Mouse (Mus musculus): ENCODE data around the gene Prkce. TPM values are rescaled to one million over a fixed set of nuclear protein-coding genes. Genes with fewer than 3 reads are reported as not detected.

Prkce gene
- total and polyA plus RNA-seq, 2 experiments from 2014 or later: 8.1 to 12.6 TPM

- 59% methylated on average over 6 of the region's 6 CpGs for WGBS
- TF ChIP-seq CTCF (IDR thresholded peaks at IDR 0.05; ENCODE audit: low read depth): no peak
- no peak for TF ChIP-seq EP300 (IDR thresholded peaks at IDR 0.05; ENCODE audit: low read depth)
Observed at GRCm38 (mm10) chr17:86494895-86495294, 327.3 kb downstream of the Prkce start.

GRCm38 (mm10) chr17:86496123-86496771 is 328.7 kb downstream of the Prkce start:
- Histone ChIP-seq H3K36me3 (replicated peaks; ENCODE audit: control insufficient read depth, insufficient read depth, low read length) (peaks cover 10% of the 10 kb centered on the region), H3K9me3 (replicated peaks; ENCODE audit: control insufficient read depth, low read length) (no peaks in the 10 kb centered on the region), H3K27me3 (ENCODE audit: control insufficient read depth, insufficient read depth, low read length) (no peaks in the 10 kb centered on the region), H3K27ac (ENCODE audit: low read depth) (no peak overlapping the region), H3K9ac (replicated peaks; ENCODE audit: low read depth, low read length) (no peak overlapping the region), H3K4me3 (ENCODE audit: low read depth, low read length) (no peak overlapping the region), H3K4me1 (ENCODE audit: control insufficient read depth, insufficient read depth) (0 out of 2 replicates have a peak, but pooled peaks cover 4% of the 10 kb centered on the region), H3K4me2 (ENCODE audit: low read depth, low read length) (no peak overlapping the region)
- TF ChIP-seq CTCF (IDR thresholded peaks at IDR 0.05; ENCODE audit: low read depth): peak; percentile 78
- no peak for TF ChIP-seq EP300 (IDR thresholded peaks at IDR 0.05; ENCODE audit: low read depth)
- ATAC-seq (ENCODE audit: insufficient read depth, low read depth) (no peak), DNase-seq (ENCODE audit: low spot score) (peak; percentile 61)
- WGBS: 82% methylated on average over 9 of the region's 9 CpGs

More at GRCm38 (mm10) chr17:86494895-86495294, 327.3 kb downstream of the Prkce start:
- Histone ChIP-seq H3K27me3 (ENCODE audit: control insufficient read depth, insufficient read depth, low read length) (no peaks in the 10 kb centered on the region), H3K4me3 (ENCODE audit: low read depth, low read length) (no peak overlapping the region), H3K4me2 (ENCODE audit: low read depth, low read length) (no peak overlapping the region), H3K27ac (ENCODE audit: low read depth) (no peak overlapping the region), H3K36me3 (replicated peaks; ENCODE audit: control insufficient read depth, insufficient read depth, low read length) (peaks cover 10% of the 10 kb centered on the region), H3K9me3 (replicated peaks; ENCODE audit: control insufficient read depth, low read length) (no peaks in the 10 kb centered on the region), H3K4me1 (ENCODE audit: control insufficient read depth, insufficient read depth) (no peaks in the 10 kb centered on the region), H3K9ac (replicated peaks; ENCODE audit: low read depth, low read length) (no peak overlapping the region)
- no peak for DNase-seq (ENCODE audit: low spot score)
- no peak for ATAC-seq (ENCODE audit: insufficient read depth, low read depth)

GRCm38 (mm10) chr17:86497302-86497701 is 329.7 kb downstream of the Prkce start:
- WGBS: 91% methylated on average over 4 of the region's 4 CpGs
- Histone ChIP-seq H3K4me3 (ENCODE audit: low read depth, low read length) (no peak overlapping the region), H3K9ac (replicated peaks; ENCODE audit: low read depth, low read length) (no peak overlapping the region), H3K9me3 (replicated peaks; ENCODE audit: control insufficient read depth, low read length) (no peaks in the 10 kb centered on the region), H3K36me3 (replicated peaks; ENCODE audit: control insufficient read depth, insufficient read depth, low read length) (peaks cover 10% of the 10 kb centered on the region), H3K27ac (ENCODE audit: low read depth) (no peak overlapping the region), H3K4me2 (ENCODE audit: low read depth, low read length) (no peak overlapping the region), H3K4me1 (ENCODE audit: control insufficient read depth, insufficient read depth) (0 out of 2 replicates have a peak, but pooled peaks cover 8% of the 10 kb centered on the region), H3K27me3 (ENCODE audit: control insufficient read depth, insufficient read depth, low read length) (no peaks in the 10 kb centered on the region)
- no peak for TF ChIP-seq EP300 (IDR thresholded peaks at IDR 0.05; ENCODE audit: low read depth)
- TF ChIP-seq CTCF (IDR thresholded peaks at IDR 0.05; ENCODE audit: low read depth): no peak
- DNase-seq (ENCODE audit: low spot score): no peak
- no peak for ATAC-seq (ENCODE audit: insufficient read depth, low read depth)

- Histone ChIP-seq H3K36me3 (replicated peaks; ENCODE audit: control insufficient read depth, insufficient read depth, low read length) (peaks cover 4% of the 10 kb centered on the region), H3K4me1 (ENCODE audit: control insufficient read depth, insufficient read depth) (0 out of 2 replicates have a peak, but pooled peaks cover 8% of the 10 kb centered on the region), H3K27ac (ENCODE audit: low read depth) (peak overlapping the region; percentile 80), H3K9ac (replicated peaks; ENCODE audit: low read depth, low read length) (no peak overlapping the region), H3K9me3 (replicated peaks; ENCODE audit: control insufficient read depth, low read length) (no peaks in the 10 kb centered on the region), H3K4me3 (ENCODE audit: low read depth, low read length) (no peak overlapping the region), H3K4me2 (ENCODE audit: low read depth, low read length) (no peak overlapping the region), H3K27me3 (ENCODE audit: control insufficient read depth, insufficient read depth, low read length) (no peaks in the 10 kb centered on the region)
- DNase-seq (ENCODE audit: low spot score) (peak; percentile 42), ATAC-seq (ENCODE audit: insufficient read depth, low read depth) (peak; percentile 65; the same call in 1 of the 2 replicates)
- peak; percentile 52; the same call in 1 of the 2 replicates for TF ChIP-seq EP300 (IDR thresholded peaks at IDR 0.05; ENCODE audit: low read depth)
- no peak for TF ChIP-seq CTCF (IDR thresholded peaks at IDR 0.05; ENCODE audit: low read depth)
- WGBS: 62% methylated on average over 15 of the region's 15 CpGs
Observed at GRCm38 (mm10) chr17:86499359-86500045, 331.9 kb downstream of the Prkce start.

- ATAC-seq (ENCODE audit: insufficient read depth, low read depth): no peak
- H3K36me3 ChIP-seq (replicated peaks; ENCODE audit: control insufficient read depth, insufficient read depth, low read length): no peaks in the 10 kb centered on the region; the same call in 1 of the 2 replicates
- TF ChIP-seq EP300 (IDR thresholded peaks at IDR 0.05; ENCODE audit: low read depth): no peak
- TF ChIP-seq CTCF (IDR thresholded peaks at IDR 0.05; ENCODE audit: low read depth): no peak
- 0 out of 2 replicates have a peak, but pooled peaks cover 8% of the 10 kb centered on the region for H3K4me1 ChIP-seq (ENCODE audit: control insufficient read depth, insufficient read depth)
- H3K27ac ChIP-seq (ENCODE audit: low read depth): no peak overlapping the region
- WGBS: 62% methylated on average over 4 of the region's 4 CpGs
- no peak overlapping the region for H3K4me3 ChIP-seq (ENCODE audit: low read depth, low read length)
- no peak overlapping the region for H3K4me2 ChIP-seq (ENCODE audit: low read depth, low read length)
- H3K9ac ChIP-seq (replicated peaks; ENCODE audit: low read depth, low read length): no peak overlapping the region
- no peaks in the 10 kb centered on the region for H3K9me3 ChIP-seq (replicated peaks; ENCODE audit: control insufficient read depth, low read length)
- DNase-seq (ENCODE audit: low spot score): no peak
- H3K27me3 ChIP-seq (ENCODE audit: control insufficient read depth, insufficient read depth, low read length): no peaks in the 10 kb centered on the region
Observed at GRCm38 (mm10) chr17:86501393-86501792, 333.8 kb downstream of the Prkce start.
